Mouse (Mus musculus): ENCODE results near the gene Ereg.

Ereg gene

DNA sequence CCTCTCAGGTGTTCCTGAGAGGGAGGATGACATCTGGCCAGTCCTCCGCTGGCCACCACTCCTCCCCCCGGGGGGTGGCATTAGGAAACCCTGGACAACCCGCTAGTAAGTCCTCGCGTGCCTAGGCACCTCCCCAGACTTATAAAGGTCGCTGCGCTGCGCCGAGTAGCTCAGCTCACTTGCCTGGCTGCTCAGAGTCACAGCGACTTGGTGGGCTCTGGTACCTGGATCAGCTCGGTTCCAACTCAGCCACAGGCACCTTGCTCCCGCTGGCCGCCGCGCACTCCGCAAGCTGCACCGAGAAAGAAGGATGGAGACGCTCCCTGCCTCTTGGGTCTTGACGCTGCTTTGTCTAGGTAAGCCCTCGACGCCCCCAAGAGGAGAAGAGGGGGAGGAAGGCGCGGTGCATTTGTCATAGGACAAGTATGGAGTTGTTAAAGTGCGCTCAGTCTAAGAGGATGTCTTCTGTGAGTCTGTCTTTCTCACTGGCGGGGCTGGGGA, at the start of gene Ereg:
Gene Ereg (plus strand): TSS at position 173 of the 501 bp plus-strand sequence.
- CTCF ChIA-PET = no interaction called here

GRCm38 (mm10) chr5:91027164-91027563, 47.3 kb upstream of the Ereg start, which contains the start of gene Epgn:
Epgn (plus strand) TSS chr5:91027464.
- CTCF ChIA-PET = no interaction called here

GRCm38 (mm10) chr5:91027840-91028239, 46.6 kb upstream of the Ereg start:
- CTCF ChIA-PET = no interaction called here

DNA sequence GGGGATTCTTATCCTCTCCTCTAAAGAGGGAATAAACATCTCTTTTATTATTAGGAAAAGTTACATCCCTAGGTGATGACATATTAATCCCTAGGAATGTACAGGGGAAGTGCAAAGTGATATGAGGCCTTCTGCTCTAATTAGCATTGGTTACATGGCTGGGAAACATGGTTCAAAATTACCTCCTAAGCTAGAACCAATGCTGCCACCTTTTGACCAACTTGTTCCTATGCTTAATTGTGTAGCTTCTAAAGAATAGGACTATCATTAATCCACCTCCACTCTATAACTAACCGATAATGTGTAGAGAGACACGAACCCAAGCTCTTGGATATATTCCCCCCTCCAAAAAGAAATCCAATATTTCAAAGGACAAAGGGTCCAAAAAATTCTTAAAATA, 43.8 kb upstream of the Ereg start:
- CTCF ChIA-PET = no interaction called here

DNA sequence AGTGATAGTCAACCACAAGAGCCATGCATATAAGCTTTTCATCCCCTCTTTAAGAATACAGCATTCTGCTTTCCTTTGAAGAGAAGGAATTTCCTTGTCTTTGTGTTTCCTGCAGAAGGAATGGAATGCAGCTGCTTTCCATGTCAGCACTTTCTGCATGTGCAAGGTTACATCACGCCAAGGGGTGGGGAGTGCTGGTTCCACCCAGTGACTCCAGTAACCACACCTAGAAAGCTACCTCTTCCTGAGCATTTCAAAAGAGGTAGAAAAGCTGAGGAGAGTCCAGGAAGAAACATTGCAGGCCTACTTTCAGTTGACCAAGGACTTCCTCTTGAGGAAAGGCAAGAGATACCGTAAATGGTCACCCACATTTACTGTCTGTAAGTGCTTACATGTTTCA, 39.1 kb upstream of the Ereg start:
- CTCF ChIA-PET = no interaction called here

DNA sequence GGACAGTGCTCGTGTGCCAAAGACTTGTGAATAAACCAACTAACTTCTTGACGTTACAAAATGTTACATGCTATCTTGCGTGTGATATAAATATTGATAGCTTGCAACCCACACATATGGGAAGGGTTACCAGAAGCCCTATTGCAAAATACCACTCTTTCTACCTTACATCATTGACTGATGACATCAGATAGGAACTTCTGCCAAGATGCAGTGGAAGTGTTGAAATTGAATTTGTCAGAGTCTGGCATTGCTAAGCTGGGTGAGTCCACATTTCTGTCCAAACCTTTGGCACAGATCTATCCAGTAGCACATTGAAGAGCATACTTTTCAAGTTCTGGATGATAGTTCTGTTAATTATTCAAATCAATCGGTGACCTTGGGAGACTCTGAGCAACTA, 37.8 kb upstream of the Ereg start:
- CTCF ChIA-PET = no interaction called here

GRCm38 (mm10) chr5:91037756-91038155, 36.7 kb upstream of the Ereg start:
- CTCF ChIA-PET = no interaction called here

DNA sequence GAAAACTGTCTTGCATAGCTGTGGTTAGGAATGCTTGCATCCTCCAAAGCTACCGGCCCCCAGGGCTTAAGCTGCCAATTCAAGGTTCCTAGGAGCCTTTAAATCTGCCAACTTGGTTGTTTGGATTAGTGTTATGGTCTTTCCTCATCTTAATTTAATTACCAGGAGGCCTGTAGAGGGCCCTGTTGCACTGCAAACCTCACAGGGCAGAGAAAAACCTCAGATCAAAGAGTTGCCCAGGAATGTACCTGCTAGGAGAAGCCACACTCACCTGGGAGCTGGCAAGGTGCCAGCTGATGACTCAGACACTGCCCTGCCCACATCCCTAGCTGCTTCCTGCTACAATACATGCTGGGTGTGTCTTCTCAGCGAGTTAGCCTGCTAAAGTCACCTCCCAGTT, 35.9 kb upstream of the Ereg start:
- CTCF ChIA-PET = no interaction called here

GRCm38 (mm10) chr5:91038963-91039362, 35.5 kb upstream of the Ereg start:
- CTCF ChIA-PET = no interaction called here

- CTCF ChIA-PET = no interaction called here
These were observed 26.4 kb upstream of the Ereg start for GRCm38 (mm10) chr5:91047987-91048386.

GRCm38 (mm10) chr5:91048397-91048796, 26.0 kb upstream of the Ereg start:
- CTCF ChIA-PET = no interaction called here

- CTCF ChIA-PET = no interaction called here
These were observed 2.1 kb upstream of the Ereg start for GRCm38 (mm10) chr5:91072340-91072739.

DNA sequence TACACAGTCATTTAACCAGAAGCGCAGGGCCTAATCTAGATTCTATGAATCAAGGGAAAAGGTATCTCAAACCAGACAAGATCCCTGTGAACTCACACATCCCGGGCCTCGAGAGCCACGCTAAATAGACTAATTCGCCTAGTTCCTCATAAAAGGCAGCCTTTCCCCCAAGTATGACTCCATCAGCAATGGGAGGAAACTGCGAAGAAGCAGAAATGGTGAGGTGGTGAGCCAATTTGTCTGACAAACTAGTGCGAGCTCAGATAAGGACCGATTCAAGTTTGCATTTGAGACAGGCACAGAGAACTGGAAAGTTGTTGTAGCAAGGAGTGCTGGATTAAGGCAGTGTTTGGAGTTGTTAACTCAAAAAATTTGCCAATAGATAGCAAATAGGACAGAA, 796 bp upstream of the Ereg start:
- CTCF ChIA-PET = no interaction called here

DNA sequence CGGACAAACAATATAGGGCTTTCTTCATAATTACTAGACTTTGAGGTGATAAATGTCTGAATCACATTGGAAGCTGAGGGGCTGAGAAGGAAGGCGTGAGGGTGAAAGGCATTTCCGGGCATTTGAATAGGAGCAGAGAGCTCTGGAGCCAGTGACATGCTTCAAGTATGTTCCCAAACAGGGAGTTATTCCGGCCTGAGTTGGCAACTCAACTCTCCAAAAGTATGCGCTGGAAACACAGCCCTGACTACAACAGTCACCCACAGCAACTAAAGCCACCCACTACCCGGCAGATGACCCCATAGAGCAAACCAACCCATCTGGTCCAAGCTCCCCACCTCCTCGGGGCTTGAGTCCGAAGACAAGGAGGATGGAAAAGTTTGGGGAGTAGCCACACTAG, 396 bp upstream of the Ereg start:
- CTCF ChIA-PET = no interaction called here

DNA sequence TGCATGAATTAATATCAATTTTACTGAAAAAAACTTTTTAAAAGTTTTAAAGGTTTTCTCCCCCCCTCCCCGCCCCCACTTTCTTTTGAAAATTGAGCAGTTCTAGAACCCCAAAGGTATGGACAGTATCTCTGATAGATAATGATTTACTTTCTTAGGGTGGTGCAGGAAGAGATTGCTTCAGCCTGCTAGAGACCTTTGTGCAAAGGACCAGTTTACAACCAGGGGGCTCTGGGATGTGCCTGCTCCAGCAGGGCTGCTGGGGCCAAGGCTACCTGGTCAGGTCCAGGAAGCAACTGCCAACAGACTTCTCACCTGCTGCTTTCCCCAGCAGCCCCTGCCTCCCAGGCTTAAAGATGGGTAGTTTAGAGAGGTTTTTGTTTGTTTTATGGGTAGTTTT, 599 bp downstream of the Ereg start:
- CTCF ChIA-PET = no interaction called here

GRCm38 (mm10) chr5:91083016-91083415, 8.6 kb downstream of the Ereg start:
- CTCF ChIA-PET = no interaction called here

GRCm38 (mm10) chr5:91085291-91085690, 10.9 kb downstream of the Ereg start:
- CTCF ChIA-PET = no interaction called here

GRCm38 (mm10) chr5:91090301-91090700, 15.9 kb downstream of the Ereg start:
- CTCF ChIA-PET = no interaction called here

DNA sequence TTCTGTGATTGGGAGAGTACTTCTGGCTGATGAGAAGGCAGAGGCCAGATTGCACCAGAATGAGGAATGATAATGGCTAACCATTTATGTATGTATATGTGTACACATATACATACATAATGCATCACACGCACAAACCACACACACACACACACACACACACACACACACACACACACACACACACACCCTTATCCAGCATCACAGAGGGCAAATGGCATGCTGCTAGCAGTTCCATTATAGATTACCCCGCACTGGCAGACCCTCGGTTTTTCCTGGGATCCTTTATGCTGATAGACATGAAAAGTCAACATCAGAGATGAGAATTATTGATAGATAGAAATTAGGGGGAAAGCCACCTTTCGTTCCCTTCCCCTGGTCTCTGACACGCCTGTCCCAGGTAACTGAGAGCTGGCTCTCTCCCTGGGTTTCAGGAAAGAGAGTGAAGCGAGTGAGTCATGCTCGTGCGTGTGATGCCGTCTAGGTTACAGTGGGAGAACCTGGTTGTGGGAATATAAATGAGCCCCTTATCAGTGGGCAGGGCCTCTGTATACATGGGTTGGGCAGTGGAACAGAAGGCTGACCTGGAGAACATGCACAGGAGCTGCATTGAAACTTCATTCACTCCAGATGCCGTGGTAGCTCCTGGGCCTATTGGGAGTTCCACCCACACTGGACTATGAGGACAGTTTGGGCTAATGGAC, 23.6 kb downstream of the Ereg start:
- CTCF ChIA-PET = no interaction called here

DNA sequence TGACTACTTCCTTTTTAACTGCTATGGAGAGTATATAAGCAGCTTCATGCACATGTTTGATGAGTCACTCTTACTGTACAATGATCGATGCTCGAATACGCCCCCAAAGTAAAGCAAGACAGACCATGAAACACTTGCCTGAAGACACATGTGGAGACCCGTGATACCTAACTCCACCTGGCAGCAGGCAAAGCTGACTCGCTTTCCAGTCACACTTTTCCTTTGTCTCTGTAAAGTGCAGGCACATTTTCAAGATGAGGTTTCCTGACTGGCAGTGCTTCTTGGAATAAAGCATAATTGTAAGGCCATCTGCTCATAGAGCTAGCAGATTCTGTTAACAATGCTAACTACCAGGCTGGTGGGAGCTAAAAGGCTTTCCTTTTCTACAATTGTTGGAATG, 27.3 kb downstream of the Ereg start:
- CTCF ChIA-PET = no interaction called here

DNA sequence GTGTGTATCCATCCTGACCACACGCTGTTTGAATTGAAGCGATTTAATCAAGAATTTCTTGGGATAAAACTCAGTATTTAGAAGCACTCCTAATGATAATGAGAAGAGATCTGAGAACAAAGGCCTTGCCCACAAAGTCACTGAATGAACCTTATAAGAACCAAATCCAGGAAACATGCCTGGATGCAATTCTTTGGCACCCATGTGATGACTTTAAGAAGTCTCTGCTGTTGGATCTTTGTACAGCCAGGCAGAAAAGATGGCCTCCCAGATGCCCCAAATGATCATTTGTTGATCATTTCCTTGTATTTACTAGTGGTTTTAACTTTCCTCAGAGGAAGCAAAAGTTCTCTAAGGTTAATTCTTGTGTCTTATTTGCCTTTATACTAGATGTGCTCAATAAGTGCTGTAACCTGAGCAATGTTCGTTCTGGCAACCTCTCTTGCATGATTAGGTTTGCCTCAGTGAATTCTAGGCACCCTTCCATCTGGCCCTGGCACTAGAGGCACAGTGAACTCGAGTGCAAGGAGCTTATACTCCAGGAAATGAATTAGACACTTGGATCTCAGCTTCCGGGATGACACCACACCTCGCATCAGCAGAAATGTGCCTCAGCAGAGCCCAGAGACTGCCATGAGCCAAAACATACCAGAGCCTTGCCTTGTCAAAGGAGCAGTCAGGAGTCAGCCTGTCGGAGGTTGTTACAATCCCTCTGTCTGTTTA, 29.7 kb downstream of the Ereg start:
- CTCF ChIA-PET = no interaction called here

- CTCF ChIA-PET = no interaction called here
These were observed 31.8 kb downstream of the Ereg start for GRCm38 (mm10) chr5:91106248-91106647.

- CTCF ChIA-PET = no interaction called here
These were observed 35.7 kb downstream of the Ereg start for GRCm38 (mm10) chr5:91110023-91110670.

All from spleen, embryonic (tissue).